Mouse (Mus musculus) layer of hippocampus, postnatal 25 days (tissue): ENCODE measurements at regions not wholly inside any gene's neighbourhood (a gene's known extent, or its start where the extent isn't known, plus 50 kb on each side); places are given as distances from the start of the nearest gene placed in this dataset.

Experiments used
- DNase-seq, 2 experiments: peaks; one replicate each; pipeline ENCODE4 v3.0.0; 2022; ENCODE audit warnings: mixed read lengths in 2 of 2, low spot score in 1 of 2; ENCODE audit errors: extremely low spot score in 1 of 2

GRCm38 (mm10) chrX:11486588-11486987 lies 159.0 kb downstream of the H2al1j start:
- DNase-seq: no peak

- no peak for DNase-seq
Observed at GRCm38 (mm10) chrX:11487876-11488275, 160.3 kb downstream of the H2al1j start.

- DNase-seq: no peak
Observed at GRCm38 (mm10) chrX:11490146-11490693, 162.6 kb downstream of the H2al1j start.

GRCm38 (mm10) chrX:11491235-11491634 lies 163.6 kb downstream of the H2al1j start:
- no peak for DNase-seq

GRCm38 (mm10) chrX:11491676-11492391 lies 164.2 kb downstream of the H2al1j start:
- no peak for DNase-seq

- no peak for DNase-seq
Observed at GRCm38 (mm10) chrX:11493526-11494245, 166.1 kb downstream of the H2al1j start.

GRCm38 (mm10) chrX:11494246-11494630 lies 166.6 kb downstream of the H2al1j start:
- DNase-seq: no peak

GRCm38 (mm10) chrX:11512439-11512838 lies 184.8 kb downstream of the H2al1j start:
- DNase-seq: no peak

GRCm38 (mm10) chrX:11512928-11513327 lies 185.3 kb downstream of the H2al1j start:
- DNase-seq: no peak

GRCm38 (mm10) chrX:11523791-11524190 lies 196.2 kb downstream of the H2al1j start:
- no peak for DNase-seq

GRCm38 (mm10) chrX:11525326-11525725 lies 197.7 kb downstream of the H2al1j start:
- no peak for DNase-seq

GRCm38 (mm10) chrX:11528589-11528988 lies 201.0 kb downstream of the H2al1j start:
- DNase-seq: no peak

GRCm38 (mm10) chrX:11529221-11529620 lies 201.6 kb downstream of the H2al1j start:
- DNase-seq: no peak

GRCm38 (mm10) chrX:11532817-11533216 lies 205.2 kb downstream of the H2al1j start:
- DNase-seq: no peak

- DNase-seq: no peak
Observed at GRCm38 (mm10) chrX:11533871-11534270, 206.2 kb downstream of the H2al1j start.

GRCm38 (mm10) chrX:11541011-11541410 lies 213.4 kb downstream of the H2al1j start:
- no peak for DNase-seq

- DNase-seq: no peak
Observed at GRCm38 (mm10) chrX:11550164-11550851, 222.7 kb downstream of the H2al1j start.

- no peak for DNase-seq
Observed at GRCm38 (mm10) chrX:11552177-11552576, 224.6 kb downstream of the H2al1j start.

GRCm38 (mm10) chrX:11555035-11555570 lies 227.5 kb downstream of the H2al1j start:
- DNase-seq: no peak

GRCm38 (mm10) chrX:11558260-11558659 lies 230.6 kb downstream of the H2al1j start:
- no peak for DNase-seq
